Mouse (Mus musculus): Measurements from ENCODE around the gene Zswim8.

GRCm38 (mm10) chr14:20691772-20692171, 15.6 kb upstream of the Zswim8 start:
- TF ChIP-seq CTCF (IDR thresholded peaks at IDR 0.05 in 2 of 3, conservative IDR thresholded peaks at IDR 0.05 in 1 of 3; ENCODE audit: control insufficient read depth in 1 of 3, insufficient read depth in 1 of 3, low read depth in 2 of 3, low read length in 3 of 3, poor library complexity in 1 of 3, severe bottlenecking in 1 of 3) (no peak), ZC3H11A (IDR thresholded peaks at IDR 0.05; ENCODE audit: low read depth, low read length) (no peak), EP300 (IDR thresholded peaks at IDR 0.05; ENCODE audit: low read depth in 1 of 2, low read length in 2 of 2) (no peak), MAX (IDR thresholded peaks at IDR 0.05; ENCODE audit: low read length) (no peak), TCF12 (IDR thresholded peaks at IDR 0.05; ENCODE audit: low read depth, low read length) (no peak), MXI1 (IDR thresholded peaks at IDR 0.05; ENCODE audit: low read depth, low read length) (no peak), GABPA (IDR thresholded peaks at IDR 0.05; ENCODE audit: low read depth, low read length) (no peak), ETS1 (IDR thresholded peaks at IDR 0.05; ENCODE audit: low read depth, low read length) (no peak)

Measured in MEL (cell line).